Mouse (Mus musculus): ENCODE data around the gene Kremen2. TPM values are rescaled to one million over a fixed set of nuclear protein-coding genes. Genes with fewer than 3 reads are reported as not detected.
"Not testable (repeated sequence)": the region's sequence is repeated elsewhere in the genome, so short reads cannot be mapped to it uniquely, and the experiment has no call there.

The Kremen2 gene
- polyA plus RNA-seq, 1 experiment = 0.05 TPM

GRCm38 (mm10) chr17:23776216-23776615 is 30.6 kb upstream of the Kremen2 start:
- no peak for TF ChIP-seq MAX (IDR thresholded peaks at IDR 0.05)
- no peak for TF ChIP-seq FOSL1 (IDR thresholded peaks at IDR 0.05; ENCODE audit: insufficient read depth, low read length, poor library complexity, severe bottlenecking)
- no peak for TF ChIP-seq CEBPB (IDR thresholded peaks at IDR 0.05; ENCODE audit: low read depth)
- TF ChIP-seq USF1 (IDR thresholded peaks at IDR 0.05; ENCODE audit: low read depth) = no peak
- no peak for TF ChIP-seq MYOD1 (IDR thresholded peaks at IDR 0.05; ENCODE audit: control insufficient read depth, insufficient read length, low read depth)
- no peak for TF ChIP-seq MYOG (IDR thresholded peaks at IDR 0.05; ENCODE audit: control insufficient read depth, extremely low read depth, insufficient read length)
- TF ChIP-seq CTCF (IDR thresholded peaks at IDR 0.05; ENCODE audit: control insufficient read depth, insufficient read depth, insufficient read length) = no peak
- peaks cover 1% of the 10 kb centered on the region for H3K79me2 ChIP-seq (ENCODE audit: control insufficient read depth, insufficient read depth)
- H3K27me3 ChIP-seq (ENCODE audit: control insufficient read depth, insufficient read depth, insufficient read length) = peaks cover 7% of the 10 kb centered on the region
- no peak overlapping the region for H3ac ChIP-seq (ENCODE audit: control insufficient read depth, insufficient read length, low read depth)
- H3K79me3 ChIP-seq (ENCODE audit: low read depth) = no peaks in the 10 kb centered on the region
- H3K36me3 ChIP-seq (ENCODE audit: control insufficient read depth, insufficient read depth) = no peaks in the 10 kb centered on the region
- H3K4me3 ChIP-seq (ENCODE audit: insufficient read depth, poor library complexity, severe bottlenecking) = no peak overlapping the region

GRCm38 (mm10) chr17:23774090-23774489 is 28.5 kb upstream of the Kremen2 start:
- Histone ChIP-seq H3K4me3 (ENCODE audit: insufficient read depth, poor library complexity, severe bottlenecking) (no peak overlapping the region), H3ac (ENCODE audit: control insufficient read depth, insufficient read length, low read depth) (no peak overlapping the region), H3K79me3 (ENCODE audit: low read depth) (peaks cover 7% of the 10 kb centered on the region), H3K36me3 (ENCODE audit: control insufficient read depth, insufficient read depth) (no peaks in the 10 kb centered on the region), H3K27me3 (ENCODE audit: control insufficient read depth, insufficient read depth, insufficient read length) (peaks cover 7% of the 10 kb centered on the region), H3K79me2 (ENCODE audit: control insufficient read depth, insufficient read depth) (peaks cover 18% of the 10 kb centered on the region)
- TF ChIP-seq CEBPB (IDR thresholded peaks at IDR 0.05; ENCODE audit: low read depth) (no peak), CTCF (IDR thresholded peaks at IDR 0.05; ENCODE audit: control insufficient read depth, insufficient read depth, insufficient read length) (peak; percentile 43)

GRCm38 (mm10) chr17:23773676-23774075 is 28.0 kb upstream of the Kremen2 start:
- Histone ChIP-seq H3K4me3 (ENCODE audit: insufficient read depth, poor library complexity, severe bottlenecking) (no peak overlapping the region), H3ac (ENCODE audit: control insufficient read depth, insufficient read length, low read depth) (no peak overlapping the region), H3K27me3 (ENCODE audit: control insufficient read depth, insufficient read depth, insufficient read length) (peaks cover 4% of the 10 kb centered on the region), H3K79me3 (ENCODE audit: low read depth) (peaks cover 7% of the 10 kb centered on the region), H3K79me2 (ENCODE audit: control insufficient read depth, insufficient read depth) (peaks cover 18% of the 10 kb centered on the region), H3K36me3 (ENCODE audit: control insufficient read depth, insufficient read depth) (no peaks in the 10 kb centered on the region)
- TF ChIP-seq CTCF (IDR thresholded peaks at IDR 0.05; ENCODE audit: control insufficient read depth, insufficient read depth, insufficient read length) (no peak), MYOG (IDR thresholded peaks at IDR 0.05; ENCODE audit: control insufficient read depth, extremely low read depth, insufficient read length) (no peak)

- not testable (repeated sequence) for H3K79me3 ChIP-seq (ENCODE audit: low read depth); H3K4me3 ChIP-seq (ENCODE audit: insufficient read depth, poor library complexity, severe bottlenecking); H3K36me3 ChIP-seq (ENCODE audit: control insufficient read depth, insufficient read depth)
Observed at GRCm38 (mm10) chr17:23772219-23772556, 26.6 kb upstream of the Kremen2 start.

GRCm38 (mm10) chr17:23771284-23772218 is 25.9 kb upstream of the Kremen2 start, which contains the start of gene Flywch1:
Flywch1 (minus strand) TSS chr17:23771602.
- TF ChIP-seq CEBPB (IDR thresholded peaks at IDR 0.05; ENCODE audit: low read depth) = no peak
- no peak for TF ChIP-seq MYOG (IDR thresholded peaks at IDR 0.05; ENCODE audit: control insufficient read depth, extremely low read depth, insufficient read length)
- no peak for TF ChIP-seq CTCF (IDR thresholded peaks at IDR 0.05; ENCODE audit: control insufficient read depth, insufficient read depth, insufficient read length)
- TF ChIP-seq MYOD1 (IDR thresholded peaks at IDR 0.05; ENCODE audit: control insufficient read depth, insufficient read length, low read depth) = no peak
- no peak for TF ChIP-seq USF1 (IDR thresholded peaks at IDR 0.05; ENCODE audit: low read depth)
- peak; percentile 37 for TF ChIP-seq MAX (IDR thresholded peaks at IDR 0.05)
- TF ChIP-seq FOSL1 (IDR thresholded peaks at IDR 0.05; ENCODE audit: insufficient read depth, low read length, poor library complexity, severe bottlenecking) = no peak
- Histone ChIP-seq H3ac (ENCODE audit: control insufficient read depth, insufficient read length, low read depth) (peak within 1 kb of the TSS; percentile 86), H3K36me3 (ENCODE audit: control insufficient read depth, insufficient read depth) (no peaks in the 10 kb centered on the region), H3K79me3 (ENCODE audit: low read depth) (peaks cover 7% of the 10 kb centered on the region), H3K4me3 (ENCODE audit: insufficient read depth, poor library complexity, severe bottlenecking) (peak within 1 kb of the TSS; percentile 52), H3K27me3 (ENCODE audit: control insufficient read depth, insufficient read depth, insufficient read length) (no peaks in the 10 kb centered on the region), H3K79me2 (ENCODE audit: control insufficient read depth, insufficient read depth) (peaks cover 18% of the 10 kb centered on the region)

More at GRCm38 (mm10) chr17:23772219-23772556, 26.6 kb upstream of the Kremen2 start:
- not testable (repeated sequence) for H3K27me3 ChIP-seq (ENCODE audit: control insufficient read depth, insufficient read depth, insufficient read length); H3ac ChIP-seq (ENCODE audit: control insufficient read depth, insufficient read length, low read depth)
- peaks cover 18% of the 10 kb centered on the region for H3K79me2 ChIP-seq (ENCODE audit: control insufficient read depth, insufficient read depth)

GRCm38 (mm10) chr17:23770896-23771283 is 25.3 kb upstream of the Kremen2 start:
- H3K36me3 ChIP-seq (ENCODE audit: control insufficient read depth, insufficient read depth) = no peaks in the 10 kb centered on the region
- TF ChIP-seq FOSL1 (IDR thresholded peaks at IDR 0.05; ENCODE audit: insufficient read depth, low read length, poor library complexity, severe bottlenecking) = no peak
- TF ChIP-seq CEBPB (IDR thresholded peaks at IDR 0.05; ENCODE audit: low read depth) = no peak
- TF ChIP-seq MYOG (IDR thresholded peaks at IDR 0.05; ENCODE audit: control insufficient read depth, extremely low read depth, insufficient read length) = no peak
- TF ChIP-seq MAX (IDR thresholded peaks at IDR 0.05) = no peak
- no peak for TF ChIP-seq CTCF (IDR thresholded peaks at IDR 0.05; ENCODE audit: control insufficient read depth, insufficient read depth, insufficient read length)
- TF ChIP-seq USF1 (IDR thresholded peaks at IDR 0.05; ENCODE audit: low read depth) = no peak
- peaks cover 7% of the 10 kb centered on the region for H3K79me3 ChIP-seq (ENCODE audit: low read depth)
- peak overlapping the region; percentile 86 for H3ac ChIP-seq (ENCODE audit: control insufficient read depth, insufficient read length, low read depth)
- H3K4me3 ChIP-seq (ENCODE audit: insufficient read depth, poor library complexity, severe bottlenecking) = peak overlapping the region; percentile 52
- no peaks in the 10 kb centered on the region for H3K27me3 ChIP-seq (ENCODE audit: control insufficient read depth, insufficient read depth, insufficient read length)
- H3K79me2 ChIP-seq (ENCODE audit: control insufficient read depth, insufficient read depth) = peaks cover 18% of the 10 kb centered on the region

All from C2C12 (cell line).